Mouse (Mus musculus) hindbrain, postnatal 0 days (tissue): ENCODE data around the gene Rhbdl1. TPM values are rescaled to one million over a fixed set of nuclear protein-coding genes. Genes with fewer than 3 reads are reported as not detected.

Experiments
- ATAC-seq: fragments of 200-750 bp; cut with Nextera tagmentation; 2 replicates; pipeline ENCODE4 v1.8.0; 2017; ENCODE audit warnings: mild to moderate bottlenecking, moderate TSS enrichment, moderate library complexity
- DNase-seq: peaks from one replicate; pipeline ENCODE4 v3.0.0-alpha.2; 2015; ENCODE audit warnings: low spot score
- H3K27ac ChIP-seq: fragments of 300-500 bp; sonication (generic); 2 replicates; pipeline ENCODE4 v1.5.1; 2014; ENCODE audit warnings: mild to moderate bottlenecking
- H3K27me3 ChIP-seq: fragments of 300-500 bp; sonication (generic); 2 replicates; pipeline ENCODE4 v1.6.1; 2014; ENCODE audit warnings: low read length, mixed read lengths; ENCODE audit not compliant: insufficient read depth
- H3K36me3 ChIP-seq: fragments of 300-500 bp; sonication (generic); 2 replicates; pipeline ENCODE4 v1.6.1; 2014; ENCODE audit warnings: low read length, mixed read lengths; ENCODE audit not compliant: insufficient read depth
- H3K4me1 ChIP-seq: fragments of 300-500 bp; sonication (generic); 2 replicates; pipeline ENCODE4 v1.6.1; 2014; ENCODE audit warnings: antibody characterized with exemption, low read length, mixed read lengths; ENCODE audit not compliant: insufficient read depth
- H3K4me2 ChIP-seq: fragments of 300-500 bp; sonication (generic); 2 replicates; pipeline ENCODE4 v1.6.1; 2014; ENCODE audit warnings: low read depth, mild to moderate bottlenecking, low read length, moderate library complexity, mixed read lengths
- H3K4me3 ChIP-seq: fragments of 300-500 bp; sonication (generic); 2 replicates; pipeline ENCODE4 v1.5.1; 2014; ENCODE audit warnings: low read length
- H3K9ac ChIP-seq: fragments of 300-500 bp; sonication (generic); replicated peaks from 2 replicates; pipeline ENCODE4 v1.6.1; 2014; ENCODE audit warnings: mild to moderate bottlenecking, low read length, moderate library complexity, mixed read lengths
- H3K9me3 ChIP-seq: fragments of 300-500 bp; sonication (generic); 2 replicates; pipeline ENCODE4 v1.6.1; 2016; ENCODE audit warnings: low read length, mixed read lengths
- CTCF ChIP-seq: IDR thresholded peaks from 2 replicates; pipeline ENCODE4 v1.5.1; 2016; ENCODE audit warnings: antibody characterized with exemption, control low read depth, low read depth
- WGBS: fragments of 180-500 bp; shearing (Covaris S2); extraction: QIAGEN DNeasy Blood & Tissue Kit; methylation state at CpG from one replicate; pipeline ENCODE4 v1.1.7; 2014; 5-methylcytosine and 5-hydroxymethylcytosine counted together
- polyA plus RNA-seq: library from polyadenylated mRNA; unstranded; fragments of >200 nt; fragmentation: Nextera tagmentation; extraction: Ambion mirVana; gene quantifications from 2 replicates; pipeline ENCODE4 v1.2.1, GENCODE M21; 2015
- total RNA-seq: library from RNA; depleted of rRNA; stranded (reverse); fragments of >200 nt; gene quantifications from 2 replicates; pipeline ENCODE4 v1.2.3, GENCODE M21; 2014; rRNA removed

The Rhbdl1 gene
- total RNA-seq (122 and 135 TPM in 2 replicates), polyA plus RNA-seq (78.6 and 80.0 TPM in 2 replicates)

- no peak for TF ChIP-seq CTCF
- DNase-seq (peak; percentile 91), ATAC-seq (peak; percentile 48)
- Histone ChIP-seq H3K27ac (peak within 1 kb of the TSS; percentile 89), H3K4me3 (peak within 1 kb of the TSS; percentile 47), H3K4me1 (peaks cover 39% of the 10 kb centered on the region), H3K36me3 (peaks cover 33% of the 10 kb centered on the region), H3K27me3 (no peaks in the 10 kb centered on the region), H3K9ac (peak within 1 kb of the TSS; percentile 72), H3K9me3 (no peaks in the 10 kb centered on the region), H3K4me2 (peak within 1 kb of the TSS; percentile 80)
- WGBS, result 7% methylated on average over 28 of the region's 29 CpGs
Observed at GRCm38 (mm10) chr17:25837076-25837410, at the start of gene Rhbdl1. TSS of gene Rhbdl1 (minus strand) at chr17:25837295.

- Histone ChIP-seq H3K9ac (no peak overlapping the region), H3K9me3 (no peaks in the 10 kb centered on the region), H3K4me1 (no peaks in the 10 kb centered on the region), H3K36me3 (peaks cover 29% of the 10 kb centered on the region), H3K27ac (no peak overlapping the region), H3K4me3 (no peak overlapping the region), H3K27me3 (no peaks in the 10 kb centered on the region), H3K4me2 (no peak overlapping the region)
- DNase-seq (no peak), ATAC-seq (no peak)
- no peak for TF ChIP-seq CTCF
Observed at GRCm38 (mm10) chr17:25886806-25887205, 49.7 kb upstream of the Rhbdl1 start.

GRCm38 (mm10) chr17:25885636-25886035 lies 48.5 kb upstream of the Rhbdl1 start:
- H3K36me3 ChIP-seq, result peaks cover 31% of the 10 kb centered on the region
- no peak overlapping the region for H3K9ac ChIP-seq
- H3K27ac ChIP-seq, result no peak overlapping the region
- H3K27me3 ChIP-seq, result no peaks in the 10 kb centered on the region
- TF ChIP-seq CTCF, result peak; percentile 60
- DNase-seq, result peak; percentile 58
- H3K4me1 ChIP-seq, result no peaks in the 10 kb centered on the region
- H3K9me3 ChIP-seq, result no peaks in the 10 kb centered on the region
- 67% methylated on average over 4 of the region's 4 CpGs for WGBS
- ATAC-seq, result peak; percentile 15; the same call in 1 of the 2 replicates
- no peak overlapping the region for H3K4me2 ChIP-seq
- no peak overlapping the region for H3K4me3 ChIP-seq

GRCm38 (mm10) chr17:25883824-25884223 lies 46.7 kb upstream of the Rhbdl1 start:
- WGBS, result 91% methylated on average over 3 of the region's 3 CpGs
- TF ChIP-seq CTCF, result peak; percentile 56
- Histone ChIP-seq H3K4me1 (no peaks in the 10 kb centered on the region), H3K27ac (no peak overlapping the region), H3K27me3 (no peaks in the 10 kb centered on the region), H3K4me2 (no peak overlapping the region), H3K36me3 (peaks cover 24% of the 10 kb centered on the region), H3K9ac (no peak overlapping the region), H3K4me3 (no peak overlapping the region), H3K9me3 (no peaks in the 10 kb centered on the region)
- DNase-seq, result no peak
- no peak for ATAC-seq

- Histone ChIP-seq H3K27ac (no peak overlapping the region), H3K4me1 (no peaks in the 10 kb centered on the region), H3K9ac (no peak overlapping the region), H3K36me3 (peaks cover 27% of the 10 kb centered on the region), H3K9me3 (no peaks in the 10 kb centered on the region), H3K27me3 (no peaks in the 10 kb centered on the region), H3K4me2 (no peak overlapping the region), H3K4me3 (no peak overlapping the region)
- whole genome bisulfite sequencing, result 72% methylated on average over 8 of the region's 8 CpGs
- no peak for ATAC-seq
- no peak for DNase-seq
- no peak for TF ChIP-seq CTCF
Observed at GRCm38 (mm10) chr17:25883268-25883667, 46.2 kb upstream of the Rhbdl1 start.

- H3K36me3 ChIP-seq, result peaks cover 28% of the 10 kb centered on the region
- no peaks in the 10 kb centered on the region for H3K4me1 ChIP-seq
- H3K27ac ChIP-seq, result no peak overlapping the region
- H3K4me2 ChIP-seq, result no peak overlapping the region
- TF ChIP-seq CTCF, result peak; percentile 25; the same call in 1 of the 2 replicates
- ATAC-seq (peak; percentile 25; the same call in 1 of the 2 replicates), DNase-seq (no peak)
- no peak overlapping the region for H3K4me3 ChIP-seq
- H3K9me3 ChIP-seq, result no peaks in the 10 kb centered on the region
- no peaks in the 10 kb centered on the region for H3K27me3 ChIP-seq
- no peak overlapping the region for H3K9ac ChIP-seq
- 36% methylated on average over 5 of the region's 5 CpGs for WGBS
Observed at GRCm38 (mm10) chr17:25882306-25882705, 45.2 kb upstream of the Rhbdl1 start.

GRCm38 (mm10) chr17:25881691-25882090 lies 44.6 kb upstream of the Rhbdl1 start:
- Histone ChIP-seq H3K9me3 (no peaks in the 10 kb centered on the region), H3K4me1 (no peaks in the 10 kb centered on the region), H3K9ac (no peak overlapping the region), H3K36me3 (peaks cover 28% of the 10 kb centered on the region), H3K27me3 (no peaks in the 10 kb centered on the region), H3K4me3 (no peak overlapping the region), H3K27ac (no peak overlapping the region), H3K4me2 (no peak overlapping the region)
- no peak for DNase-seq
- TF ChIP-seq CTCF, result no peak
- ATAC-seq, result no peak
- WGBS, result 21% methylated on average over 4 of the region's 4 CpGs
